Mouse (Mus musculus) MEL (cell line): ENCODE measurements around the gene Phyhipl. TPM values are rescaled to one million over a fixed set of nuclear protein-coding genes. Genes with fewer than 3 reads are reported as not detected.

ENCODE experiments used
- DNase-seq: peaks from one replicate; pipeline ENCODE4 v3.0.0; 2011; ENCODE audit warnings: low read depth, low spot score
- H3K27ac ChIP-seq: 2 replicates; pipeline ENCODE4 v1.5.1; 2012; ENCODE audit warnings: low read depth, mild to moderate bottlenecking, control low read depth, low read length, moderate library complexity; ENCODE audit not compliant: control insufficient read depth
- H3K27me3 ChIP-seq, 2 experiments: fragments of 150-350 bp in 1 of 2; sonication (generic) in 1 of 2; 2 replicates each; pipeline ENCODE4 v1.6.1; 2012; ENCODE audit warnings: low read length in 2 of 2, mild to moderate bottlenecking in 2 of 2, improper control_type of control experiment in 1 of 2, moderate library complexity in 1 of 2; ENCODE audit not compliant: insufficient read depth in 2 of 2, control insufficient read depth in 1 of 2
- H3K36me3 ChIP-seq, 2 experiments: 2 replicates each; pipeline ENCODE4 v1.6.1; 2012 to 2014; ENCODE audit warnings: low read length in 2 of 2, improper control_type of control experiment in 1 of 2, inconsistent platforms in 1 of 2, mild to moderate bottlenecking in 1 of 2; ENCODE audit not compliant: insufficient read depth in 2 of 2, control insufficient read depth in 1 of 2
- H3K4me1 ChIP-seq, 2 experiments: fragments of 150-350 bp in 1 of 2; sonication (generic) in 1 of 2; 2 replicates each; pipeline ENCODE4 v1.6.1; 2012; ENCODE audit warnings: low read length in 2 of 2, improper control_type of control experiment in 1 of 2, mild to moderate bottlenecking in 1 of 2; ENCODE audit not compliant: insufficient read depth in 2 of 2, control insufficient read depth in 1 of 2
- H3K4me3 ChIP-seq, 2 experiments: fragments of 150-350 bp in 1 of 2; sonication (generic) in 1 of 2; 2 replicates each; pipeline ENCODE4 v1.5.1; 2012; ENCODE audit warnings: low read depth in 2 of 2, low read length in 2 of 2, mild to moderate bottlenecking in 2 of 2, moderate library complexity in 2 of 2, control low read depth in 1 of 2, improper control_type of control experiment in 1 of 2; ENCODE audit not compliant: control insufficient read depth in 1 of 2, insufficient read depth in 1 of 2
- H3K79me2 ChIP-seq: 2 replicates; pipeline ENCODE4 v1.6.1; 2012; ENCODE audit warnings: mild to moderate bottlenecking, low read length, moderate library complexity; ENCODE audit not compliant: control insufficient read depth, poor library complexity, insufficient read depth
- H3K9ac ChIP-seq: 2 replicates; pipeline ENCODE4 v1.6.1; 2012; ENCODE audit warnings: low read depth, mild to moderate bottlenecking, control low read depth, low read length, moderate library complexity; ENCODE audit not compliant: control insufficient read depth, poor library complexity, severe bottlenecking
- H3K9me3 ChIP-seq: fragments of 150-350 bp; sonication (generic); replicated peaks from 2 replicates; pipeline ENCODE4 v1.6.1; 2012; ENCODE audit warnings: mild to moderate bottlenecking, low read length, improper control_type of control experiment, moderate library complexity; ENCODE audit not compliant: insufficient read depth
- BHLHE40 ChIP-seq: IDR thresholded peaks from 2 replicates; pipeline ENCODE4 v1.6.1; 2012; ENCODE audit warnings: low read depth, mild to moderate bottlenecking, inconsistent platforms, low read length, improper control_type of control experiment, borderline replicate concordance
- CHD1 ChIP-seq: IDR thresholded peaks from 2 replicates; pipeline ENCODE4 v1.6.1; 2012; ENCODE audit warnings: low read depth, mild to moderate bottlenecking, inconsistent platforms, low read length, improper control_type of control experiment
- CHD2 ChIP-seq: IDR thresholded peaks from 2 replicates; pipeline ENCODE4 v1.6.1; 2011; ENCODE audit warnings: low read length, improper control_type of control experiment
- CTCF ChIP-seq, 3 experiments: IDR thresholded peaks in 2 of 3; conservative IDR thresholded peaks in 1 of 3; 2 replicates each; pipeline ENCODE4 v1.5.1; 2011 to 2012; ENCODE audit warnings: low read length in 3 of 3, low read depth in 2 of 3, mild to moderate bottlenecking in 2 of 3, improper control_type of control experiment in 1 of 3, inconsistent platforms in 1 of 3, mixed read lengths in 1 of 3, moderate library complexity in 1 of 3; ENCODE audit not compliant: control insufficient read depth in 1 of 3, insufficient read depth in 1 of 3, poor library complexity in 1 of 3, severe bottlenecking in 1 of 3
- E2F4 ChIP-seq: IDR thresholded peaks from 2 replicates; pipeline ENCODE4 v1.6.1; 2011; ENCODE audit warnings: low read depth, low read length, improper control_type of control experiment, borderline replicate concordance
- ELF1 ChIP-seq: IDR thresholded peaks from 2 replicates; pipeline ENCODE4 v1.6.1; 2014; ENCODE audit warnings: low read depth, mild to moderate bottlenecking, inconsistent platforms, low read length, improper control_type of control experiment, moderate library complexity
- ETS1 ChIP-seq: IDR thresholded peaks from 2 replicates; pipeline ENCODE4 v1.6.1; 2012; ENCODE audit warnings: low read depth, mild to moderate bottlenecking, inconsistent platforms, low read length, improper control_type of control experiment, moderate library complexity
- GABPA ChIP-seq: IDR thresholded peaks from 2 replicates; pipeline ENCODE4 v1.6.1; 2012; ENCODE audit warnings: low read depth, mild to moderate bottlenecking, inconsistent platforms, low read length, improper control_type of control experiment, moderate library complexity
- GATA1 ChIP-seq: IDR thresholded peaks from 2 replicates; pipeline ENCODE4 v1.6.1; 2011; ENCODE audit warnings: low read depth, low read length, improper control_type of control experiment
- HCFC1 ChIP-seq: IDR thresholded peaks from 2 replicates; pipeline ENCODE4 v1.6.1; 2012; ENCODE audit warnings: low read depth, mild to moderate bottlenecking, inconsistent platforms, low read length, improper control_type of control experiment, moderate library complexity
- KAT2A ChIP-seq: conservative IDR thresholded peaks from 2 replicates; pipeline ENCODE4 v1.6.1; 2012; ENCODE audit warnings: low read depth, low read length, improper control_type of control experiment, inconsistent platforms
- MAFK ChIP-seq: IDR thresholded peaks from 2 replicates; pipeline ENCODE4 v1.6.1; 2011; ENCODE audit warnings: low read depth, mild to moderate bottlenecking, low read length, improper control_type of control experiment, borderline replicate concordance
- MAZ ChIP-seq: IDR thresholded peaks from 2 replicates; pipeline ENCODE4 v1.6.1; 2012; ENCODE audit warnings: low read depth, mild to moderate bottlenecking, inconsistent platforms, low read length, improper control_type of control experiment
- MYB ChIP-seq: IDR thresholded peaks from 2 replicates; pipeline ENCODE4 v1.6.1; 2011; ENCODE audit warnings: mild to moderate bottlenecking, low read depth, low read length, improper control_type of control experiment
- NELFE ChIP-seq: IDR thresholded peaks from 2 replicates; pipeline ENCODE4 v1.6.1; 2011; ENCODE audit warnings: low read depth, low read length, improper control_type of control experiment
- NRF1 ChIP-seq: IDR thresholded peaks from 2 replicates; pipeline ENCODE4 v1.6.1; 2014; ENCODE audit warnings: low read depth, mild to moderate bottlenecking, inconsistent platforms, low read length, improper control_type of control experiment, moderate library complexity; ENCODE audit not compliant: poor library complexity, insufficient read depth, severe bottlenecking
- POLR2AphosphoS2 ChIP-seq: IDR thresholded peaks from 2 replicates; pipeline ENCODE4 v1.6.1; 2011; ENCODE audit warnings: low read length, improper control_type of control experiment
- RCOR1 ChIP-seq: IDR thresholded peaks from 2 replicates; pipeline ENCODE4 v1.6.1; 2012; ENCODE audit warnings: low read depth, mild to moderate bottlenecking, inconsistent platforms, low read length, improper control_type of control experiment
- SIN3A ChIP-seq: IDR thresholded peaks from 2 replicates; pipeline ENCODE4 v1.6.1; 2012; ENCODE audit warnings: low read length, improper control_type of control experiment, inconsistent platforms
- SMC3 ChIP-seq: IDR thresholded peaks from 2 replicates; pipeline ENCODE4 v1.6.1; 2011; ENCODE audit warnings: low read depth, low read length, improper control_type of control experiment
- UBTF ChIP-seq: IDR thresholded peaks from 2 replicates; pipeline ENCODE4 v1.6.1; 2012; ENCODE audit warnings: low read depth, mild to moderate bottlenecking, inconsistent platforms, low read length, improper control_type of control experiment, moderate library complexity, borderline replicate concordance; ENCODE audit not compliant: insufficient read depth
- USF2 ChIP-seq, 2 experiments: IDR thresholded peaks; 2 replicates each; pipeline ENCODE4 v1.6.1; 2011 to 2012; ENCODE audit warnings: improper control_type of control experiment in 2 of 2, low read length in 2 of 2, borderline replicate concordance in 1 of 2, inconsistent platforms in 1 of 2, low read depth in 1 of 2, mild to moderate bottlenecking in 1 of 2; ENCODE audit not compliant: insufficient read depth in 1 of 2
- ZMIZ1 ChIP-seq: IDR thresholded peaks from 2 replicates; pipeline ENCODE4 v1.6.1; 2012; ENCODE audit warnings: low read depth, mild to moderate bottlenecking, inconsistent platforms, low read length, improper control_type of control experiment, moderate library complexity
- polyA plus RNA-seq, 2 experiments: library from polyadenylated mRNA; stranded (reverse) in 1 of 2; unstranded in 1 of 2; fragments of >175 nt in 1 of 2; fragments of >200 nt in 1 of 2; gene quantifications; 2 replicates each; pipeline versions ENCODE4 v1.2.1 to v1.2.4; 2012; ENCODE audit warnings: low replicate concordance in 2 of 2, low read depth in 1 of 2; ENCODE audit not compliant: insufficient read length in 2 of 2, insufficient read depth in 1 of 2, missing spikeins in 1 of 2
- total RNA-seq: library from RNA; depleted of rRNA; stranded (reverse); fragments of 300-350 nt; gene quantifications from 2 replicates; pipeline ENCODE4 v1.2.3, GENCODE M21; 2012

Phyhipl gene
- total and polyA plus RNA-seq, 3 experiments = not detected

GRCm38 (mm10) chr10:70594007-70594406, 61.8 kb downstream of the Phyhipl start:
- no peak overlapping the region for H3K27ac ChIP-seq
- no peak overlapping the region for H3K9ac ChIP-seq
- H3K27me3 ChIP-seq = no peaks in the 10 kb centered on the region
- H3K36me3 ChIP-seq = no peaks in the 10 kb centered on the region
- H3K4me1 ChIP-seq = no peaks in the 10 kb centered on the region
- no peak for DNase-seq
- no peaks in the 10 kb centered on the region for H3K9me3 ChIP-seq
- no peak overlapping the region for H3K4me3 ChIP-seq
- no peak for TF ChIP-seq UBTF
- no peak for TF ChIP-seq CHD2
- TF ChIP-seq MYB = no peak
- TF ChIP-seq USF2 (IDR thresholded peaks at IDR 0.05; ENCODE audit: borderline replicate concordance in 1 of 2, insufficient read depth in 1 of 2, low read depth in 1 of 2, low read length in 2 of 2) = no peak
- TF ChIP-seq E2F4 = no peak
- TF ChIP-seq BHLHE40 = no peak
- TF ChIP-seq, all 39 proteins: peak for 0
- H3K79me2 ChIP-seq = no peaks in the 10 kb centered on the region

- H3K4me3 ChIP-seq = no peak overlapping the region
- DNase-seq = no peak
- H3K9ac ChIP-seq = no peak overlapping the region
- no peaks in the 10 kb centered on the region for H3K4me1 ChIP-seq
- no peaks in the 10 kb centered on the region for H3K27me3 ChIP-seq
- H3K36me3 ChIP-seq = no peaks in the 10 kb centered on the region
- H3K79me2 ChIP-seq = no peaks in the 10 kb centered on the region
- H3K9me3 ChIP-seq = no peaks in the 10 kb centered on the region
- TF ChIP-seq RCOR1 (no peak), CTCF (IDR thresholded peaks at IDR 0.05 in 2 of 3, conservative IDR thresholded peaks at IDR 0.05 in 1 of 3; ENCODE audit: control insufficient read depth in 1 of 3, insufficient read depth in 1 of 3, low read depth in 2 of 3, low read length in 3 of 3, poor library complexity in 1 of 3, severe bottlenecking in 1 of 3) (no peak), CHD1 (no peak), UBTF (no peak), HCFC1 (no peak), USF2 (IDR thresholded peaks at IDR 0.05; ENCODE audit: borderline replicate concordance in 1 of 2, insufficient read depth in 1 of 2, low read depth in 1 of 2, low read length in 2 of 2) (no peak), ZMIZ1 (no peak), MAFK (no peak), SIN3A (no peak)
- TF ChIP-seq, all 39 proteins: peak for 0
- no peak overlapping the region for H3K27ac ChIP-seq
Measured at GRCm38 (mm10) chr10:70586876-70587405, 68.8 kb downstream of the Phyhipl start.

- no peaks in the 10 kb centered on the region for H3K4me1 ChIP-seq
- H3K27me3 ChIP-seq = no peaks in the 10 kb centered on the region
- no peaks in the 10 kb centered on the region for H3K36me3 ChIP-seq
- H3K79me2 ChIP-seq = no peaks in the 10 kb centered on the region
- H3K27ac ChIP-seq = no peak overlapping the region
- no peak for DNase-seq
- H3K4me3 ChIP-seq = no peak overlapping the region
- no peak for TF ChIP-seq SIN3A
- TF ChIP-seq ZMIZ1 = no peak
- TF ChIP-seq POLR2AphosphoS2 = no peak
- TF ChIP-seq NELFE = no peak
- TF ChIP-seq SMC3 = no peak
- no peak for TF ChIP-seq MAZ
- TF ChIP-seq ELF1 = no peak
- no peak for TF ChIP-seq CHD1
- TF ChIP-seq ETS1 = no peak
- no peak for TF ChIP-seq NRF1
- no peak for TF ChIP-seq GABPA
- TF ChIP-seq GATA1 = no peak
- TF ChIP-seq KAT2A = no peak
- no peaks in the 10 kb centered on the region for H3K9me3 ChIP-seq
- H3K9ac ChIP-seq = no peak overlapping the region
Measured at GRCm38 (mm10) chr10:70584171-70584570, 71.6 kb downstream of the Phyhipl start.
